ENCODE assay signal across 17 mouse cellular contexts in the genomic region with DNA sequence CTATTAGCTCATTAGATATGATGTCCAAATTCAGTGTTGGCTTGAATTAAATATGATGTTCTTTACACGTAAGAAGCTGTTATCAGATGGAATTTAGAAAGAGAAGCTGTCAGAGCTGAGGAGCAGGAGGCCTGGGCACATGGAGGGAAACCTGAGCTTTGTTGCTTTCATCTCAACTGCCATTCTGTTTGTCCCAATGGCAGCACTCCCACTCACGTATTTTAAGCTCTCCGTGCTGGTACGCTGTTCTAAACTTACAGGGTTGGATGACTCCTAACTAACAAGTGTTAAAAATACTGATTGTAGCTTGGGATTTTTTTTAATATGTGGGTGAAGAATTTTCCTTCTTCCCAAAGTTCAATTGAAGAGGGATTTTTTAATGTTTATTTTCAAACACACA. TPM values are rescaled to one million over a fixed set of nuclear protein-coding genes. Genes with fewer than 3 reads are reported as not detected.
DNase-seq lines count a peak whose midpoint lies in the region.
"Had no signal": no experiment of that assay in that cellular context is flagged by ENCODE, and none has a peak within 500 bp of the region (broad histone marks: within the 10 kb centered on the region; RNA-seq: fewer than 3 reads in every experiment).

No protein-coding gene starts in this region.

- DNase-seq in layer of hippocampus, adult 11-12 months (ENCODE audit: low spot score), result peak; percentile 21
- no peak for DNase-seq in layer of hippocampus, adult 8-10 months (ENCODE audit: low spot score in 2 of 2)
- DNase-seq in layer of hippocampus, adult 9-11 months, result peak; percentile 60
- DNase-seq in layer of hippocampus, postnatal 10 days (ENCODE audit: low spot score in 2 of 2), result no peak
- DNase-seq in brain, adult 2 months (ENCODE audit: low read depth, low spot score), result peak; percentile 63
- DNase-seq in telencephalon, adult 2 months (ENCODE audit: low read depth, low spot score), result peak; percentile 46
- DNase-seq in Muller cell, postnatal 12 days (ENCODE audit: inconsistent ontology term), result no peak
- DNase-seq: adrenal gland, adult 8-10 months; adrenal gland, postnatal 14 days; adrenal gland, postnatal 36 days; cerebellum, adult 11 months; cerebellum, adult 18-20 months; cerebellum, adult 8-10 months; cerebellum, postnatal 10 days; cerebellum, postnatal 25 days; forebrain, postnatal 0 days had no signal

RNA-seq across cellular contexts. Expression of a gene that starts 8.7 kb away (rescaled TPM):
- total RNA-seq in layer of hippocampus, adult 8-10 months (2022), result 100 to 1,000 TPM; 216 to 259 (median 245) TPM
- total RNA-seq in layer of hippocampus, postnatal 10 days (2021), result 100 to 1,000 TPM; 260 to 266 TPM
- total RNA-seq: MEL had no signal

RNA-seq across cellular contexts. Expression of a gene that starts 44.5 kb away (rescaled TPM):
- 10 to 100 TPM; 29.8 to 40.6 (median 34.1) TPM for total RNA-seq in layer of hippocampus, adult 8-10 months (2022)
- 10 to 100 TPM; 54.0 to 54.3 TPM for total RNA-seq in layer of hippocampus, postnatal 10 days (2021)
- total RNA-seq: MEL had no signal

Comparison
In these comparisons a context has a peak if more than half of its experiments do, and no peak if none do; other contexts are left out.
1. DNase-seq: peak in layer of hippocampus, adult 11-12 months (single experiment), layer of hippocampus, adult 9-11 months (single experiment), brain, adult 2 months (single experiment) and telencephalon, adult 2 months (single experiment); none in layer of hippocampus, adult 8-10 months (0 of 2), layer of hippocampus, postnatal 10 days (0 of 2) and Muller cell, postnatal 12 days (single experiment).